In genomic region chr12:54879630-54880029, GRCm38 (mm10) we compare ENCODE assay signal across 8 mouse cellular contexts.
DNase-seq lines count a peak whose midpoint lies in the region; ATAC-seq lines count a peak whose summit lies in the region.

No protein-coding gene starts in this region.

- DNase-seq in frontal cortex, postnatal 25 days (ENCODE audit: low spot score in 2 of 2), result peak; percentile 26 to 39
- DNase-seq in CD4-positive, CD25-positive, alpha-beta regulatory T cell, adult 2 months (ENCODE audit: low read depth, low spot score), result peak; percentile 91
- DNase-seq in brain, adult 2 months (ENCODE audit: low read depth, low spot score), result peak; percentile 89
- DNase-seq in fibroblast of lung, adult 2 months (ENCODE audit: low read depth), result peak; percentile 51
- peak; percentile 61 to 85 for DNase-seq in kidney, postnatal 25 days
- DNase-seq in lung, postnatal 25 days (ENCODE audit: low spot score), result peak; percentile 57
- peak; percentile 27 to 59 for DNase-seq in spleen, postnatal 14 days (ENCODE audit: low spot score in 2 of 2)

- ATAC-seq in frontal cortex, adult (ENCODE audit: low TSS enrichment), result no peak

Comparison
In these comparisons a context has a peak if more than half of its experiments do, and no peak if none do; other contexts are left out.
1. DNase-seq: peak in every context shown above with its lines; median percentile 91 in CD4-positive, CD25-positive, alpha-beta regulatory T cell, adult 2 months; 89 in brain, adult 2 months; 73 in kidney, postnatal 25 days; 57 in lung, postnatal 25 days; 51 in fibroblast of lung, adult 2 months; 43 in spleen, postnatal 14 days; 32 in frontal cortex, postnatal 25 days.